Mouse (Mus musculus) kidney, postnatal 36 days (tissue): ENCODE results near the gene Wfdc3.
"Not testable (repeated sequence)": the region's sequence is repeated elsewhere in the genome, so short reads cannot be mapped to it uniquely, and the experiment has no call there.

ENCODE experiments used
- DNase-seq, 2 experiments: peaks; one replicate each; pipeline ENCODE4 v3.0.0; 2021 to 2022; ENCODE audit warnings: mixed read lengths in 2 of 2

Gene Wfdc3

DNA sequence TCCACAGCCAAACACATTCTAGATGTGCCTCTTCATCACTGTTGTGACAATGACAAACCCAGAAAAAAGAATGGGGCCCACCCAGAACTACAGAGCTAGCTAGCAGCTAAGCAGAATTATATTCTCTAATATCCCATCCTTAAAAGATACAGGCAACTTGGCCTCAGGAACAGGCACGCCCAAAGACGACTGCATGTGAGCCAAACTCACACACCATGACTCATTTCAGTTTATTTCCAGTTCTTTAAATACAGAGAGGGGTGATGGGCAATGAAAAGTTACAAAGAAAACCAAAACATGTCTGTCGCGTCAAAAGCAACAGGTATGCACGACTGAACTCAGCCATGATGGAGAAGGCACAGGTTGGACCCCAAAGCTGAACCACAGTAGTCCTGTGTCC, 10.3 kb downstream of the Wfdc3 start:
- DNase-seq: no peak

DNA sequence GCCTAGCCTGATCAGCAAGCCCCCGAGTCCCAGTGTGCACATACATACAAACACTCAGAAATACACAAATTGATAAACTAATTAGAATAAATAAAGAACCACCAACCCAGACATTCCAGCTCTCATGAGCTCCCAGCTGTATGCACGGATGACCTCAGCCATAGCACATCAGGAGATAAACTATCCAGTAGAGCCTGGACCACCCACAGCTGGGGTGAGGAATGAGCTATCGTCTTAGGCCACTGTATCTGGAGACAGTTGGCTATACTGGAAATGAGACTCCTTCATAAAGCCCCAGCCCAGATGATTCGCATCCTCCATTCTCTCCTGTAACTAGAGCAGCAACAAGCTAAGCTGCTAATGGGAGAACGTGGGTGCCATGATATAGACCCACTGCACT, 10.9 kb downstream of the Wfdc3 start:
- DNase-seq: no peak

DNA sequence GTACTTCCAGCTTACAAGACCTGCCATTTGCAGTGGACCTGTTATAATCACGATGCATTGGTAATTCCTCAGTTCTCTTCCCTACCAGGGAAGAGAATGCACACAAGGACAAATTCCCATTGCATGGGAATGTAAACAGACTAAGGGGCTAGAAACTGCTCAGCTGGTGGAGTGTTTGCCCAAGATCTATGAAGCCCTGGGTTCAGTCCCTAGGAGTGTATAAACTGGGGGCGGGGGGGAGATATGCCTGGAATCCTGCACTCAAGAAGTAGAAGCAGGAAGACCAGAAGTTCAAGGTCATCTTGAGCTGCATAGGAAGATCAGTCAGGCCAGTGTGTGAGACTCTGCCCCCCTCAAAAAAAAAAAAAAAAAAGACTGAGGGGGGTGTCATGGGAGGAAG, 12.5 kb downstream of the Wfdc3 start:
- DNase-seq: no peak

DNA sequence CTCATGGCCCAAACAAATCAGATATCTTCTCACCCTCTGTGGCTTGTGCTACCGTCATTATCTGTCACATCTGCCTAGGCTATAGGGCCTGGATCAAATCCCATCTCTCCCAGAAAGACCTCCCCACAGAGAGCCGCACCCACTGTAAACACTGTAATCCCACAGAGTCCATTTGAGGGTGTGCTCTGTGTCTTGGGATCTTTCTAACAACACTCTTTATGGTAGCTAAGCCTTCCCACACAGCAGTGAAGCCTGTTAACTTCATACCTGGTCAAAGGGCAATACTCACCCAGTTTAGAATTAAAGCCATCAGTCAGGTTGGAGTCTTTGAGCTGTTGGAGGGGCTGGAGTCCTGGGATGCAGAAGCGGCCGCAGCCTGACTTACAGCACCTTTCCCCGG, 14.0 kb downstream of the Wfdc3 start:
- no peak for DNase-seq

DNA sequence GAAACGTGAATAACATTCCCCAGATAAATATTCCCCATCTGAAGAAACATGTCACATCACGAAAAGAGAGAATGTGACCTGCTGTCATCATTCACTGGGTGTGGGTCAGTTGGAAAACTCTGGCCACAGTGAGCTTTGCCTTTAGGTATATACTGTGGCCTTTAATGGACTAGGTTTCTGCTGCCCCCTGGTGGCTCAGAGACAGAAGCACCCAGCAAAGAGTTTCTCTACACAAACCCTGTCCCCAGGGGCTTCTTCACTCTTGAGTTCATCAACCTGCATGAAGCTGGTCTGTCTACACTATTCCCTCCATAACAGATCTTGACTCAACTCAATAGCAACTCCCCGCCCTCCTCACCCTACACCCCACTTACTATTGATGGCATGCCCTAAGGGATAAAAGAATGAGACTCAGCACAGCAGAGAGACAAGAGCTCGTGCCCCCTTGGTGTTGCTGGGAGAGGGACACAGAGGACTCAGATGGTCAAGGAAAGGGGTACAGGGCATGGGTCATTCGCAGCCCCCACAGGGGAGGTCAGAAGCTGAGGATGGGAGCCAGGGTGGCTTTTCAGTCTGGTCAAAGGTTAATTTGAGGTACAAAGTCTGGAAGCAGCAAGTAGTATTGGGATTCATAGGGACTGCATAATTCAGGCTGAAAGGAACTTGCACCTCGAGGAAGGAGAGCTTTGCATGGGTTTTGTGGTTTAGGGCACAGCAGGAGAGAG, 19.7 kb downstream of the Wfdc3 start:
- peak; percentile 72 to 89 for DNase-seq

DNA sequence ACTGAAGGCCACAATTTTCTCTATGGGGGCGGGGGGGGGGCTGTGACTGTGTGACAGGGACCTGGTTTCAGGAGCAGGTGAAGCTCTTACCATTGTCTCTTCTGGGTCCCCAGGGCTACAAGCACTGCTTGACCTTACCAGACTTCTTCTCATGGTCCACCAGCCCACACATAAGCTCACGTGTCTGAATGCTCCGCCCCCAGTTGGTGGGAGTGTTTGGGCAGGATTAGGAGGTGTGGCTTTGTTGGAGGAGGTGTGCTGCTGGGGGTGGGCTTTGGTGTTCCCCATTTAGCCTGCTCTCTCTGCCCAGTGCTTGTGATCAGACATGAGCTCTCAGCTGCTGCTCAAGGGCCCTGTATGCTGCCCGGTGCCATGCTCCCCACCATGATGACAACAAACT, 22.5 kb downstream of the Wfdc3 start:
- no peak for DNase-seq

DNA sequence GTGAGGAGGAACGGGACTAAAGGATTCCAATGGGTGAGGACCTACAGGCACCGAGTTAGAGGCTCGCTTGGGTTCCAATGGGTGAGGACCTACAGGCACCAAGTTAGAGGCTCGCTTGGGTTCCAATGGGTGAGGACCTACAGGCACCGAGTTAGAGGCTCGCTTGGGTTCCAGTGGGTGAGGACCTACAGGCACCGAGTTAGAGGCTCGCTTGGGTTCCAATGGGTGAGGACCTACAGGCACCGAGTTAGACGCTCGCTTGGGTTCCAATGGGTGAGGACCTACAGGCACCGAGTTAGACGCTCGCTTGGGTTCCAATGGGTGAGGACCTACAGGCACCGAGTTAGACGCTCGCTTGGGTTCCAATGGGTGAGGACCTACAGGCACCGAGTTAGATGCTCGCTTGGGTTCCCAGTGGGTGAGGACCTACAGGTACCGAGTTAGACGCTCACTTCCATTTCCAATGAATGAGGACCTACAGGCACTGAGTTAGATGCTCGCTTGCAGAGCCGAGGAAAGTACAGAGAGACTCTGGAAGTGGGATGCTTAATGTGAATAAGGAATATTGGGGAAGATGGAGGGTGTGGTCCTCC, 29.4 kb downstream of the Wfdc3 start:
- DNase-seq: not testable (repeated sequence)

DNA sequence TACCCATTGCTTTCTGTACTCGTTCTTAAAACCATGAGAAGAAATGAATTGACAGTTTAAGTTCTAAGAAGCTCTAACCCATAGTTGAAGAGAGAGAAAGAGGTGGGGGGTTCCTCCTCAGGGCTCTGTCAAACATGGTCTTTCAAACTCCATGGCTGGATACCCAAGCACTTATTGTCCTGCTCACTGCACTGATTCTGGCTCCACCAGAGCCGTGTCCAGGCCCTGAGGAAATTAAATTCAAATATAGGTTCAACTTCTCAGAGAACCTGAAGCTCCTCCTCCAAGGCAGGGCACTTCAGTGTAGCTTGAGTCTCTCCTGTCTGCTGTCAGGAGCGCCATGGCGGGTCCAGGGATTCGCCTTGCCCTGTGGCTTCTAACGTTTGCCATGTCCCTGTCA, 30.7 kb downstream of the Wfdc3 start, which contains the start of gene Spint5:
Gene Spint5 (plus strand): TSS at position 301 of the 400 bp plus-strand sequence.
- DNase-seq: no peak

DNA sequence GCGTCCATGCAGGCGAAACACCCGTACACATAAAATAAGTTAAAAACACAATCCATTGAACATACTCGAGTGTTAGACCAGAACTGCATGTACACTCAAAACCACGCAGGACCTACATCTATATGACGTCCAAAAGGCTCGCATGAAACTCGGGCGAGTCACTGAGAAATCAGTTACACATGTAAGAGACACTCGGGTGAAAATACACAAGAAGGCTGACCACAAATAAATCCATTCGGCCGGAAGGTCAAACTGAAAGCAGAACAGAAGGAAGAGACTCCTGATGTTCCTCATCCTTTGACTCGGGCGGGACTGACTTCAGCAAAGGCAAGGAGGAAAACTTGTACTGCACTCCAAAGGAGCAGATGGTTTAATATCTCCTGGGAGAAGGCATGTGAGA, 39.7 kb downstream of the Wfdc3 start:
- no peak for DNase-seq

DNA sequence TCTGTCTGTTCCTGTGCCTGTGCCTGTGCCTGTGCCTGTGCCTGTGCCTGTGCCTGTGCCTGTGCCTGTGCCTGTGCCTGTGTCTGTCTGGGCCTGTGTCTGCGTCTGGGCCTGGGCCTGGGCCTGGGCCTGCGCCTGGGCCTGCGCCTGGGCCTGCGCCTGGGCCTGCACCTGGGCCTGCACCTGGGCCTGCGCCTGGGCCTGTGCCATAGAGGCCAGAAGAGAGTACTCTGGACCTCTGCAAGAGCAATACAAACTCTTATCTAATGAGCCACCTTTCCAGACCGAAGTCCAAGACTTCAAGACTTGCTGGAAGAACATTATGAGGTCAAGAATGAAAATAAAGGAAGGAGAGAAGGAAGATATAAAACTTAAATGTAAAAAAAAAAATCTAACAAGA, 40.4 kb downstream of the Wfdc3 start:
- DNase-seq: no peak

DNA sequence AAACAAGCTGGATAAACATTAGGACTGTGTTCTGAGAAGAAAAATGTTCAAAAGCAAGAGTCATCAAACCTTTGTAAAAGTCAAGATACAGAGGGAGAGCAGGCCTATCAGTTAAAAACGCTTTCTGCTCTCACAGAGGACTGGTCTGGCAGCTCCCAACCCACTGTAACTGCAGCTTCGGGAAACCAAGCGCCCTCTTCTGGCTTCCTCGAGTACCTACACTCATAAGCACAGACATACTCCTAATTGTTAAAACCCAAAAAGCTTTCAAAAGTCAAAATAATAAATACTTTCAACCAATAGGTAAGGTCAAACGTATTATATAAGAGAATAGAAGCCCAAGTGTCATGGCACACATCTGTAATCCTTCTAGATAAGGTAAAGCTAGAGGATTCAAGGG, 41.5 kb downstream of the Wfdc3 start:
- no peak for DNase-seq

DNA sequence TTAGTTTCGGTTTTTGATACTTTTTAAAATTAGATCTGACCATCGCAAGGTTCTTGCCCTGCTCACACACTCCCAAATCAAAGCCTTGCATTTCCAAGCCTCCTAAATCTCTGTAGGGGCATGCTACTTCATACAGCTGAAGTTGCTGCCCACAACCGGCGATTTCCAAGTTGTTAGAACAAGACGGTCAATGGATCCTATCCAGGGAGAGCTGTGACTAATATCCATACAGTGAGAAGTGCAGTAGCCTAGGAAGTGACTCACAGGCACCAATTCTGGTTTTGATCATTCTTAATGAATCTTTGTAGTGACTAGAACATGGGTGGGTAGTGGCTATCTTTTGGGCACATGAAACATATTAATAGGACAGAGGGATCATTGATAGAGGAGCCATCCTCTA, 44.0 kb downstream of the Wfdc3 start:
- no peak for DNase-seq

DNA sequence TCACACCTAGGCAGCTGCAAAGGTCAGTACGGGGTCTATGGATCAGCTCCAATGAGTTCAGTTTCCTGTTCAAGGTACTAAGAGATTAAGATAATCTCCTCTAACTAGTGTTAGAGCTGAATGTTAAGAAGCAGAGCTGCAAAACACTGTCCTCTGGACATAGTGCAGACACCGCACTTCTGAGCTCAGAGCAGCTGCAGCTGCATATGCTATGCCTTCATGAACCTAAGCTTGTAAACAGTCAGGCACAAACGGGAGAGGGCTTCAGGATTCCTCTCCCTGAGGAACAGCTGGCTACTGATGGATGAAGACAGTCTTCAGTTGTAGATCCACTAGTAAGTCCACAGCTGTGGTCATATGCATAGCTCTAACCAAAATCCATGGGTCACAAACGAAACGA, 44.8 kb downstream of the Wfdc3 start:
- DNase-seq: no peak

DNA sequence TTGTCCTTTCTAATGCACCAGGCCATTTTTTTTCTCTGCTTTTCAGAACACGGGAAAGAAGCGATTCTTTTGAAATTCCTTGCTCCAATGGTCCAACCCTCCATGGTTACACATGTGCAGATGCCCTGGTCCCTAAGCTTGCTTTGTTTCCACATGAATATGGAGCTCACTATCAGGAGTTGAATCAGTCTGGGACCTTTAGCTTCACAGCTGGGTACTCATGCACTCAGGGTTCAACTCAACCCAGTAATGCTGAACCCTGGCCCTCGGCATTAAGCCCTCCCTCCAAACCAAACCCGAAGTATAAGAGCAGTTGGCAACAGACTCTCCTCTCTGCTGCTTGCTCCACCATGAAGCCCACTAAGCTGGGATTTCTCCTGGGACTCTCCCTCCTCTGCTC, 47.5 kb downstream of the Wfdc3 start, which contains the start of gene Spint4:
Gene Spint4 (plus strand): TSS at position 301 of the 400 bp plus-strand sequence.
- DNase-seq: no peak

DNA sequence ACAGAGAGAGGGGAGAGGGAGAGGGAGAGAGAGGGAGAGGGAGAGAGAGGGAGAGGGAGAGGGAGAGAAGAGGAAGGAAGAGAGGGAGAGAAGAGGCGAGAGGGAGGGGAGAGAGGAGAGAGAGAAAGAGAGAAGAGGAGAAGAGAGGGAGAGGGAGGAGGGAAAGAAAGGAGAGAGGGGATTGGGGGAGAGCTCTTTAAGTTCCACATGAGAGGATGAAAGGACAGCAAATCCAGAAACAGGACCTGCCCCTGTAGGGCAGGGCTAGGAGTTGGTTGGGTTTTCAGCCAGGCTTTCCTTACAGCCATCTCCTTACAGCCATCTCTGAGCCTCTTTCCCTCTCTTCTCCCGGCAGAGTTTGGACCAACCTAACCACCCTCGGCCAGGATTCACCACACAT, 60.9 kb downstream of the Wfdc3 start, which contains the start of gene Wfdc13:
Gene Wfdc13 (plus strand): TSS at position 301 of the 400 bp plus-strand sequence.
- no peak for DNase-seq
